Mouse (Mus musculus) intestine, postnatal 0 days (tissue): ENCODE data around the gene Tm4sf4. TPM values are rescaled to one million over a fixed set of nuclear protein-coding genes. Genes with fewer than 3 reads are reported as not detected.

Experiments used
- ATAC-seq: fragments of 200-750 bp; cut with Nextera tagmentation; 2 replicates; pipeline ENCODE4 v1.8.0; 2017; ENCODE audit warnings: mild to moderate bottlenecking, moderate TSS enrichment, moderate library complexity
- H3K27ac ChIP-seq: fragments of 300-500 bp; sonication (generic); 2 replicates; pipeline ENCODE4 v1.5.1; 2014; ENCODE audit warnings: mild to moderate bottlenecking, low read depth, low read length, moderate library complexity
- H3K27me3 ChIP-seq: fragments of 300-500 bp; sonication (generic); replicated peaks from 2 replicates; pipeline ENCODE4 v1.6.1; 2014; ENCODE audit warnings: low read length, mixed read lengths; ENCODE audit not compliant: control insufficient read depth, insufficient read depth
- H3K36me3 ChIP-seq: fragments of 300-500 bp; sonication (generic); 2 replicates; pipeline ENCODE4 v1.6.1; 2014; ENCODE audit warnings: mild to moderate bottlenecking, moderate library complexity; ENCODE audit not compliant: control insufficient read depth, insufficient read depth
- H3K4me1 ChIP-seq: fragments of 300-500 bp; sonication (generic); replicated peaks from 2 replicates; pipeline ENCODE4 v1.6.1; 2014; ENCODE audit warnings: antibody characterized with exemption, low read length, mixed read lengths; ENCODE audit not compliant: control insufficient read depth, insufficient read depth
- H3K4me2 ChIP-seq: fragments of 300-500 bp; sonication (generic); replicated peaks from 2 replicates; pipeline ENCODE4 v1.6.1; 2014; ENCODE audit warnings: low read depth, mild to moderate bottlenecking, moderate library complexity
- H3K4me3 ChIP-seq: fragments of 300-500 bp; sonication (generic); 2 replicates; pipeline ENCODE4 v1.5.1; 2014; ENCODE audit warnings: low read depth, low read length
- H3K9ac ChIP-seq: fragments of 300-500 bp; sonication (generic); 2 replicates; pipeline ENCODE4 v1.6.1; 2014; ENCODE audit warnings: mild to moderate bottlenecking, low read depth, low read length
- H3K9me3 ChIP-seq: fragments of 300-500 bp; sonication (generic); 2 replicates; pipeline ENCODE4 v1.6.1; 2016; ENCODE audit warnings: mixed run types; ENCODE audit not compliant: control insufficient read depth
- CTCF ChIP-seq: sonication (generic); IDR thresholded peaks from 2 replicates; pipeline ENCODE4 v1.5.1; 2016; ENCODE audit warnings: low read depth, mild to moderate bottlenecking, control low read depth, antibody characterized with exemption, moderate library complexity
- WGBS: fragments of 180-500 bp; shearing (Covaris S2); extraction: QIAGEN DNeasy Blood & Tissue Kit; methylation state at CpG from one replicate; pipeline ENCODE4 v1.1.7; 2014; 5-methylcytosine and 5-hydroxymethylcytosine counted together
- polyA plus RNA-seq: library from polyadenylated mRNA; unstranded; fragments of >200 nt; fragmentation: Nextera tagmentation; extraction: Ambion mirVana; gene quantifications from 2 replicates; pipeline ENCODE4 v1.2.1, GENCODE M21; 2015

The Tm4sf4 gene
- polyA plus RNA-seq, 1 experiment from 2014 or later, result 110 TPM

- Histone ChIP-seq H3K9me3 (no peaks in the 10 kb centered on the region), H3K4me2 (no peak overlapping the region), H3K4me1 (no peaks in the 10 kb centered on the region; the same call in 1 of the 2 replicates), H3K4me3 (no peak overlapping the region), H3K9ac (no peak overlapping the region), H3K27ac (no peak overlapping the region), H3K27me3 (no peaks in the 10 kb centered on the region), H3K36me3 (no peaks in the 10 kb centered on the region)
- 62% methylated on average over 5 of the region's 5 CpGs for WGBS
- no peak for TF ChIP-seq CTCF
- ATAC-seq, result no peak
Measured at GRCm38 (mm10) chr3:57481981-57482380, 56.9 kb downstream of the Tm4sf4 start.

- Histone ChIP-seq H3K4me2 (no peak overlapping the region), H3K36me3 (no peaks in the 10 kb centered on the region), H3K4me3 (no peak overlapping the region), H3K4me1 (no peaks in the 10 kb centered on the region; the same call in 1 of the 2 replicates), H3K9ac (no peak overlapping the region), H3K27me3 (no peaks in the 10 kb centered on the region), H3K27ac (no peak overlapping the region), H3K9me3 (no peaks in the 10 kb centered on the region)
- TF ChIP-seq CTCF, result no peak
- ATAC-seq, result no peak
- 88% methylated on average over 4 of the region's 4 CpGs for WGBS
Measured at GRCm38 (mm10) chr3:57486068-57486467, 61.0 kb downstream of the Tm4sf4 start.

- H3K27ac ChIP-seq, result 0 out of 2 replicates have a peak overlapping the region, but pooled peaks have one; percentile 21
- WGBS, result 39% methylated on average over 8 of the region's 8 CpGs
- no peak overlapping the region for H3K9ac ChIP-seq
- H3K27me3 ChIP-seq, result no peaks in the 10 kb centered on the region
- no peaks in the 10 kb centered on the region for H3K36me3 ChIP-seq
- no peaks in the 10 kb centered on the region for H3K9me3 ChIP-seq
- no peak overlapping the region for H3K4me2 ChIP-seq
- H3K4me1 ChIP-seq, result no peaks in the 10 kb centered on the region
- TF ChIP-seq CTCF, result no peak
- no peak for ATAC-seq
- no peak overlapping the region for H3K4me3 ChIP-seq
Measured at GRCm38 (mm10) chr3:57487455-57488153, 62.5 kb downstream of the Tm4sf4 start.

Other genes with a start within 250 kb of the Tm4sf4 start
- gene Tm4sf1, start 123.3 kb upstream of the Tm4sf4 start, polyA plus RNA-seq, result 94.5 and 101 TPM in 2 replicates
- 13.6 and 14.6 TPM in 2 replicates for gene Wwtr1, start 150.6 kb downstream of the Tm4sf4 start, polyA plus RNA-seq
- 71.0 and 72.5 TPM in 2 replicates for gene Commd2, start 226.4 kb downstream of the Tm4sf4 start, polyA plus RNA-seq